Mouse (Mus musculus): ENCODE data around the gene Srpr.

Gene Srpr

GRCm38 (mm10) chr9:35188700-35189099 is 11.3 kb upstream of the Srpr start:
- in situ Hi-C loops (cut with MboI, MseI), result no loop called here

DNA sequence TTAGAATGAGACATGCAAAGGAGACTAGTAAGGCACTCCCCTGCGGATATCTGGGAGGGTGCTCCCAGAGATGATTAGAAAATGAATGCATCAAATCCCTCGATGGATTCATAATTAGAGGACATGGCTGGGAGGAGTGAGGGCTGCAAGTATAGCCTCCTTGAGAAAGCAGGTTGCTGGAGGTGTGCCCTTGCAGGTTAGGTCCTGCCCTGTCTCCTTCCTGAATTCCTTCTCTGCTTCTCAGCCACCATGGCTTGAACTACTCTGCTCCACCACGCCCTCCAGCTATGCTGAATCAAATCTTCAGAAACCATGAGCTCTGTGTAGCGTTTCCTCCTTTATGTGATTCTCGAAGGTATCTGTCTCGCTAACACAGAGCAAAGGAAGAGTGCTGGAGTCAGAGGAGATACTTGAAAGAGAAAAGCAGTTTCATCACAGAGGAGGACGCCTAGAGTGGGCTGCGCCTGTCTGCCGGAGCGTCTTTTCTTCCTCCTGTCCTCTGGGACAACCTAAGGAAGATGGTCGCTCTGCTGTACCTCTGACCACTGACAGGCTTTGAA is 6.9 kb upstream of the Srpr start:
- in situ Hi-C loops (cut with MboI, MseI), result no loop called here

GRCm38 (mm10) chr9:35194048-35194447 is 5.9 kb upstream of the Srpr start:
- in situ Hi-C loops (cut with MboI, MseI), result no loop called here

- in situ Hi-C loops (cut with MboI, MseI), result no loop called here
These were observed 2.4 kb upstream of the Srpr start for GRCm38 (mm10) chr9:35197625-35198024.

DNA sequence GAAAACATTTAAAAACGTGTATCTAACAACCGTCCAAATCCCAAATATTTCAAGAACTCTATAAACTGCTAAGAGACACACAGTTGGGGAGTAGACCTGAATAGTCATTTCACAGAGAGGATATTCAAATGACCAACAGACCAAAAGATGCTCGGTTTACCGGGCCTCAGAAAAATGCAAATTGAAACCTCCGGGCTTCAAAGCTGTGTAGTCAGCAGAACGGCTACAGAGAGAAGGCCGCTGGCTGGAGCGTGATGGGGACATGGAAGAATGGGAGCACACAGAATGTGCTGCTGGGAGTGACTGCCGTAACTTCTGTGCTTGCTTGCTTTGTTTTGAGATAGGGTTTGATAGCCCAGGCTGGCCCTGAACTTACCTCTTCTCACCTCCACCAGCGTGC is 1.6 kb upstream of the Srpr start:
- in situ Hi-C loops (cut with MboI, MseI), result no loop called here

DNA sequence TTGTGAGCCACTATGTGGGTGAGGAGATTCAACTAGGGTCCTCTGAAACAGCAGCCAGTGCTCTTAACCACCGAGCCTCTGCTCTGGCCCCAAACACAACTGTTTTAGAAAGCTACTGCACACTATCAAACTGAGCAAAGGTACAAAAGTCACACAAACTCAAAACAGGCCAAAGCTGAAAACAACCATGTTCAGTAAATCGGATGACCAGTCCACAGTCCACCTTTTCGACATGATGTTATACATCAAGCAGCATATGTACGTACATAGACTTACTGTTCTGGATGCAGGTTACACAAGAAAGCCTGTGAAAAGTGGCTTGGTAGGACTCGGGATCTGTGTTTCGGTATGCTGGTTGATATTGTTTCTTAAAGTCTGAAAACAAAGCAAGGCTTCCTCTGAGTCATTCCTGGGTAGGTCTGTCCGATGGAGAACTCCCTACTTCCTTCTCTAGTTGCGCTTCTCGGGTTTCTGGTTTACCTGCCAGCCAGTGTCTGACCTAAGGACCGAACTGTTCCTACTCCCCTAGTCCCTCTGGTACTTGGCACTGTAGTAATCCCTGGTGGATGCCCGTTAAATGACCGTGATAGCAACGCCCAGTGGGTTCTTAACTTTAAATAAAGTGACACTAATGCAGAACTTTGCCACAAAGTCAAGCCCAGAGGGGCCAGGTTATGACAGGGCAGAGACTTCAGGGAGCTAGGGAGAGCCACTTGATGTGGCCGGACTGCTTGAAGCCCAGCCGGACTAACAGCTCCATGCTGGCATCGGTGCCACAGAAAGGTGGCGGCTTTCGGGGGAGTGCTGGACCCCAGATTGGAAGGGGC is 817 bp upstream of the Srpr start:
- in situ Hi-C loops (cut with MboI, MseI), result no loop called here

- in situ Hi-C loops (cut with MboI, MseI), result no loop called here
These were observed 620 bp downstream of the Srpr start for GRCm38 (mm10) chr9:35200529-35201060.

DNA sequence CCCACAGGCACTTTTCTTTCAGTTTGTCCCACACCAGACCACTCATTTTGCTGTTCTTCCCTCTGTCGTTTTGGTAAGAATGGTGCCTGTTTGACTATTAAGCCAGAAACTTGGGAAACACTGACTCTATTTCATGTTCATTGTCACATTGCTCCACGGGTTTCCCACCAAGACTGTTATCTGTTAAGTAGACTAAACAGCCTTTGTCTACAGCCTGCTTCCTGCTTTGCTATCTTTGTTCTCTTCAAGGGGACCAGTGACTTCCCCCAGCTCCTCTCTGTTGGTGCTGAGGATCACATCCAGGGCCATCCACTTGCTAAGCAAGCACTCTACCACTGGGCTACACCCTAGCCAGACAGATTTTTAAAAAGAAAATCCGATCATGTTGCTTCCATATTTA is 3.6 kb downstream of the Srpr start:
- in situ Hi-C loops (cut with MboI, MseI), result no loop called here

DNA sequence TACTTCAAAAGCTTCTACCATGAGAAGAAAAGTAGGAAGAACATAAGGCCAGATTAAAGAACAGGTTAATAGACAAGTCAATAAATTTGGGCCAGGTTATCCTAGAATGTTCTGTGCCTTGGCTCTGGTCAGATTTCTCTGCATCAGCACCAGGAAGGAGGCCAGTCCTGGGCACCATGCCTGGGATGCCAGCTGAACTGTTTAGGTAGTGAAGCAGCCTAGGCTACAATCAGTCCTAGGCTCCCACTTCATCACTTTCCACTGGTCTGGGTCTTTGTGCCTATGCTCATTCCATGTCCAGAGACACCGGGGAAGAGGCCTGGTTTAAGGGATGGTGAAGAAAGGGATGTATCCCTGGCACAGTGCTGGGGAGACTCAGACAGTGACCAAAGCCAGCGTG is 4.4 kb downstream of the Srpr start:
- in situ Hi-C loops (cut with MboI, MseI), result no loop called here

DNA sequence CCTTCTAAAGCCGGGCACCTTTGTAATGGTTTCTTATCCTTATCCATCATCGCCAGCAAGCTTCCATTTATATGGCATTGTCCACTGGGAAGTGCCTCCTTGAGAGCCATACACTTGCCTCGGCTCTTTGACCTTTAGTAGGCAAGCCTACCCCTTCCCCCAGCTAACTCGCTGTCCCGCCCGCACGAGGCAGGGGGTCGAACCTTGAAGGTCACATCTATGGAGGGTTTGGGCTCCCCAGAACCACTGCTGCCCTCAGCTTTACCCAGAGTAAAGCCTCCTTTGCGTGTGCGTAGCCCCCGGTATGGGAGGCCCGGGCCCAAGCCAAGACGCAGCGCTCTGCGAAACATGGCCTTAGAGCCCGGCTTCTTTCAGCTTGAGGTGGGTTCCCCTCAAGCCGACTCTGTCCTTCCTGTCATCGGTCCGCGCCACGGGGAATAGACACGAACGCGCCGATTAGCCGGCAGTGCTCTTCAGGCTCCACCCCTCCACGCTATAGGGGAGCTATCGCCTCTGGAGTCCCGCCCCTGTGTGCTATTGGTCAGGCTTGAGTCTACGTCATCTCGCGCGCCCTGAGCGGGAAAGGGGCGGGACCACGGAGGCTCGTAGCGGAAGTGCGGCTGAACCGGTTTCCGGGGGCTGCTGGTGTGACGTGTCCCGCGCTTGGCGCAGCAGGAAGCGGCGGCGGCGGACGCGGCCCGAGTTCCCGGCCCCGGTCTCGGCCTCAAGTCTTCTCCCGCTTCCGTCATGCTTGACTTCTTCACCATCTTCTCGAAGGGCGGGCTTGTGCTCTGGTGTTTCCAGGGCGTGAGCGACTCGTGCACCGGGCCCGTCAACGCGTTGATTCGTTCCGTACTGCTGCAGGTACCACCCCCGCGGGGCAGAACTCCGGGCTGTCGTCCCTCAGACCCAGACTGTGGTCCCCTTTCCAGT is 10.8 kb downstream of the Srpr start, which contains the start of gene Foxred1:
Foxred1 (minus strand) TSS at position 514 of the 933 bp plus-strand sequence.
- in situ Hi-C loops (cut with MboI, MseI), result loop anchor here (5.0 kb wide), 3 partner anchors 34 to 94 kb away; partner anchors contain the start of genes Dcps, Fam118b, Rpusd4 and St3gal4

DNA sequence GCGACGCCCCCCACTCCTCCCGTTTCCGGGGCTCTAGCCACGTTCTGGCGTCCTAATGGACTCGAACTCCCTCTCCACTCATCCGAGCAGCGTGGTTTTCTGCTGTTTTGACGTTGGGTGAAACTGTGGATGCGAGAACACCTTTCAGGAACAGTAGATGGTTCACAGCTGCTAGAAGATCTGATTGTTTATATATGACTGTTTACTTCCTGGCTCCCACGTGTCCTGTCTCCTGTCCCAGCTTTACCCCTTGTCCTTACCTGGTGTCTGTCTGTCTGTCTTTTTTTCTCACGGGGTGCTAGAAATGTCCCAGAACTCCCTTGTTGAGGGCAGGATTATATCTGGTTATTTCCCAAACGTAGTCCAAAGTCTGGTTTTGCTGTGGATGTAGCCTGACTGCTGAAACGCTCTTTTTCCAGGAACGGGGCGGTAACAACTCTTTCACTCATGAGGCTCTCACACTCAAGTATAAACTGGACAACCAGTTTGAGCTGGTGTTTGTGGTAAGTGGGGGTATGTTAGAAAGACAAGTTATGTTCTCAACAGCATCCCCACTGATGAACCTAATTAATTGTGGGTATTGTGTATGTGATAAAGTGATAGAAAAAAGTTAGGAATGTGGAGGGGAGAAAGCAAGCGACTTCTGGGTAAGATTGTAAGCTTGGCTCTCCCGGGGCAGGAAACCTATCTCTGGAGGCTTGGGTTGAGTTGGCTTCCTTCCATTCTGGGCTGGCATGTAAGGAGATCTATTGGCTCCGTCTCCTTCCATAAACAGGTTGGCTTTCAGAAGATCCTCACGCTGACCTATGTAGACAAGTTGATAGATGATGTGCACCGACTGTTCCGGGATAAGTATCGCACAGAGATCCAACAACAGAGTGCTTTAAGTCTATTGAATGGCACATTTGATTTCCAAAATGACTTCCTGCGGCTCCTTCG is 11.9 kb downstream of the Srpr start:
- in situ Hi-C loops (cut with MboI, MseI), result loop anchor here (5.0 kb wide), 3 partner anchors 35 to 95 kb away; partner anchors contain the start of genes Dcps, Fam118b, Rpusd4 and St3gal4

GRCm38 (mm10) chr9:35217963-35218362 is 18.0 kb downstream of the Srpr start:
- in situ Hi-C loops (cut with MboI, MseI), result no loop called here

GRCm38 (mm10) chr9:35223466-35223865 is 23.5 kb downstream of the Srpr start:
- in situ Hi-C loops (cut with MboI, MseI), result no loop called here

- in situ Hi-C loops (cut with MboI, MseI), result no loop called here
These were observed 28.7 kb downstream of the Srpr start for GRCm38 (mm10) chr9:35228671-35229070.

DNA sequence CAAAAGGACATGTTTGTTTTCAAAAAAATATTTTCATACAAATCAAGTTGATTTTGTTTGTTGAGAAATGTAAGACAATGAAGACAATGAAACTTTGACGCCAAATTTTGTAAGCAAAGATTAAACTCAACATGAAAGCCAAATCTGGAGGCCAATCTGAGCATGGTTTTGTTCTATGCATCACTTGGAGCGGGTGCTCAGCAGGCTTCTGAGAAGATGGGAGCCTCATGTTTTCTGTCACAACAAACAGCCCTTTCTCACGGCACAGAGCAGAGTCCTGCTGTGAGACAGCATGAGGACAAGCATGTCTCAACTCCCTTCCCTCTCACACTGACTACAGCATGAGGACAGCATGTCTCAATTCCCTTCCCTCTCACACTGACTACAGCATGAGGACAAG is 36.0 kb downstream of the Srpr start:
- in situ Hi-C loops (cut with MboI, MseI), result no loop called here

- in situ Hi-C loops (cut with MboI, MseI), result no loop called here
These were observed 38.4 kb downstream of the Srpr start for GRCm38 (mm10) chr9:35238371-35238770.

DNA sequence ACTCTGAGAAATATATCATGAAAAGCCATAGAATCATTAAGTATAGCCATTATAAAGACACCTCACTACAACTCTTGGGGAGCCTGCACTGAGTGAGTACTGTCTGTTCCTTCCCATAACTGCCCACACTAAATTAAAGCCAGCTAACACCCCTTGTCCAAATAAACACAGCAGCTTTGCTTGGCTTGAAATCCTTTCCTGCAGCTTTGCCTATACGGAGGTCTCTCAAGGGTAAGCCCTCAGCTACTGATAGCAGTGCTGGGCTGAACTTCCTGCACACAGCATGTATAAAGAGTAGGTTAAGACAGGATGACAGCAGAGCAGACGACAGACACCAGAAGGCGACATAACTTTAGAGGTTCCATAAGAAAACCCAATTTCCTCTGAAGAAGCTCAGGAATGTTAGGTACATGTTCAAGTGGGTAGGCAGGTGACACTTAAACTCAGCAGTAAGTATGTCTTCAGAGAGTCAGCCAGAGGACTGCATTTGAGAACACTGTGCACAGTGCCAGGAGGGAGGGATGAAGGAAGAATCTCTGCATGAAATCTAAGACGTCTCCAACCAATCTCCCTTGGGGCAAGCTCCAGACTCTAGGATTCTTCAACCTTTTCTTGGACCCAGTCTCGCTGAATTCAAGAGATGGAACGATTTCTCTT is 39.1 kb downstream of the Srpr start:
- in situ Hi-C loops (cut with MboI, MseI), result no loop called here

GRCm38 (mm10) chr9:35239734-35240133 is 39.8 kb downstream of the Srpr start:
- in situ Hi-C loops (cut with MboI, MseI), result loop anchor here (10.0 kb wide), 1 partner anchor 1975 kb away; no protein-coding TSS in a partner anchor

- in situ Hi-C loops (cut with MboI, MseI), result loop anchor here (10.0 kb wide), 1 partner anchor 1967 kb away; no protein-coding TSS in a partner anchor
These were observed 47.4 kb downstream of the Srpr start for GRCm38 (mm10) chr9:35247405-35247804.

GRCm38 (mm10) chr9:35249476-35249875 is 49.5 kb downstream of the Srpr start:
- in situ Hi-C loops (cut with MboI, MseI), result loop anchor here (10.0 kb wide), 1 partner anchor 1965 kb away; no protein-coding TSS in a partner anchor

Data from T-helper 2 cell (primary cell).